Mouse (Mus musculus): ENCODE results near the gene Gabra2.

Gene Gabra2

DNA sequence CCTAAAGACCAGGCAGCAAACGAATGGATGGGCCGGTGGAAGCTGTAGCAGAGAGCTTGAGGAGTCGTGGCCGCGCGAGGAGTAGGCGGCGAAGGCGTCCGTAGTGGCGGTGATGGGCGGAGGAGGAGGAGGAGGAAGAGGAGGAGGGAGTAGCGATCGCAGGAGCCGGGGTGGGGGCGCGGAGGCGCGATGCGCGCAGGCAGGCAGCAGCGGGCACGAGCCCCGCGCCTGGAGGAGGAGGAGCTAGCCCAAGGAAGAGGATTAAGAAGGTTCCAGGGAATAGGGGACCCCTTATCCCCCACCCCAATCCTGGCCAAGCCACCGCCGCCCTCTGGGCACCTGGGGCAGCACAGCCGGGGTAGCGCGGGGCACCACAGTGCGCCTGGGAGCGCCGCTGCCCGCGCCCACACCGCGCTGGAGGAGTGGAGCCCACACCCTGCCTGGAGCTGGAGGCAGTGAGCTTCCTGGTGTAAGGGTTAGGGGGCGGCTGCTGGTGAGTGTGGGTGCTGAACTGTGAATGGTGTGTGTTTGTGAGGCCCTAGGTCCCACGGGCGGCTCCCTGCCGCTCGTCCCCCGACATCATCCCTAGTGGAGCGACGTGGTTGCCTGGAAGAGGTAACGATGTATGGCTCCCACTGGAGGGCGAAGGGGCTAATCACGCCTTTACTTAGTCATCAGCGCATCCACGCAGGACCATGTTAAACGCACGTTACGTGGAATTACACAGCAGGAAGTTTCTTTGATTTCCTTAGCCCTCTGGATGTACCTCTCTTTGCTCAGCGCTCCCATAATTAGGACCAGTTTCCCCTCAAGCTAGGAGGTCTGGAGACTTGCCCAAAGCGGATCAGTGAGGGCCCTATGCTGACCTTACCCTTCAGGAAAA, at the start of gene Gabra2:
Gabra2 (minus strand) TSS at position 125 of the 883 bp plus-strand sequence.
- DNase-seq (ENCODE audit: low read depth), result no peak

GRCm38 (mm10) chr5:71136691-71137090, 41.0 kb upstream of the Gabra2 start:
- no peak for DNase-seq (ENCODE audit: low read depth)

- DNase-seq (ENCODE audit: low read depth), result no peak
Observed at GRCm38 (mm10) chr5:71135840-71136239, 40.2 kb upstream of the Gabra2 start.

DNA sequence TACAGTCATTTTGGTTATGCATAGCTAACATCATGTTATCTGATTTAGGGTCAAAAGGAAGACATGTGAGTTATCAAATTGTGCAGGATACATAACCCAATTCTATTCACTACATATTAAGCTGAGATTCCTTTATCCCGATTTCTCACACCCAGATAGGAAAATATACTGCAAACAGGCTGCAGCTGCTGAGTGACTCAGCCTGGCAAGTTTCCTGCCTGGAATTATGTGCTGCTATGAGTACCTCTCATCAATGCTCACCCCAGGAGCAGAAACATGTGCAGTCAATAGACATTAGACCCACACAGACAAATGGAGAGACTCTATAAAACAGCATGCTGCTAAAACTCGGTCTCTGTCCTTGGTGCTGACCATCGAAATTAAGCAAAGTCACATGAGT, 32.1 kb upstream of the Gabra2 start:
- no peak for DNase-seq (ENCODE audit: low read depth)

- DNase-seq (ENCODE audit: low read depth), result no peak
Observed at GRCm38 (mm10) chr5:71115216-71115615, 19.6 kb upstream of the Gabra2 start.

- no peak for DNase-seq (ENCODE audit: low read depth)
Observed at GRCm38 (mm10) chr5:71095180-71095579, 469 bp downstream of the Gabra2 start.

DNA sequence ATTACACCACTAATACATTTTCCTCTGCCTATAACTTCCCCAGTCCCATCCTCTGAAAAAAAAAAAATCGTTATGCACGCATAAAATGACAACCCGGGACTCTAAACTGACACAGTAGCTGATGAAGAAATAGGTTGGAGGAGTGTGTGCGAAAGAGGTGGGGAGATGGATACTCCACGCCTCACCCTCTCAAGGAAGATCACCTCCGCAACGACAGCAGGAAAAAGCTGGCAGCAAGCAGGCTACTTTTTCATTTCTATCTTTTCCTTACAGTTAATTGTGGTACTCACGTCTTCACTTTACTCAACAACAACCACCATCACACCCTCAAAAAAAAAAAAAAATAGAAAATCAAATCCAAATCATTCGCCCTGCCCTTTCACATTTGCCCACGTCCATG, 873 bp downstream of the Gabra2 start:
- no peak for DNase-seq (ENCODE audit: low read depth)

DNA sequence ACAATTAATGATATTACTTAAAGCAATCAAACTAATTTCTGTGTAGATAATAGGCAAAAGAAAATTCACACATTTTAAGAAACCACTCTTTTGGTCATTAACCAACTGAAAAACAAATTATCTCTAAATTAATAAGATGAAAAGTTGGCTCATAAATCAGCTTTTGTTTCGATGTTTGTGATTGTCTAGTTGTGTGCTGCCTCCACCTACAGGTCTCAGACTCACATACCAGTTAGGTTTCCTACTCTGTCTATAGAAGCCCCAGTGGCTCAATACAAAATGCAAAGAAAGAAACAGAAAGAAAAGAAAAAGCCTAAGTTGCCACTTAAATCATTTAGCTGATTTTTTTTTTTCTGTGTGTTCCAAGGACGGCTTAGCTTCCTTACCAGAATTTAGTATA, 1.8 kb downstream of the Gabra2 start:
- no peak for DNase-seq (ENCODE audit: low read depth)

GRCm38 (mm10) chr5:71092475-71092874, 3.2 kb downstream of the Gabra2 start:
- no peak for DNase-seq (ENCODE audit: low read depth)

- DNase-seq (ENCODE audit: low read depth), result no peak
Observed at GRCm38 (mm10) chr5:71091926-71092325, 3.7 kb downstream of the Gabra2 start.

DNA sequence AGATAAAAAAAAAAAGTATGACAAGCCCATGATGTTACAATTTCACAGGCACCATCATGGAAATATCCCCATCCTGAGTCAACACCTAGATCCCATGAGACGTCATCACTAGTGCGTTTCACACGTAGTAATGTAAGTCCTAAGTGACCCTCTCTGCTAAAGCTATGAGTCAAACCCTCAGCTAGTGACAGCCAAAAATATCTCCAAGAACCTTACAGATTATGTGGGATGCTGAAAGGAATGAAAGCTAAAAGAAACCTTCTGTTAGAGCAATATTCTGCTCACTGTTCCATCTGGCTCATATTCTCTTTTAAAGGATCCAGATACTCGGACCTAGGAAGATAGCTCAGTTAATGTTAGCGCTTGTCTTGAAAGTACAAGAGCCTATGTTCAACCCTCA, 16.8 kb downstream of the Gabra2 start:
- no peak for DNase-seq (ENCODE audit: low read depth)

GRCm38 (mm10) chr5:71061696-71062095, 34.0 kb downstream of the Gabra2 start:
- no peak for DNase-seq (ENCODE audit: low read depth)

DNA sequence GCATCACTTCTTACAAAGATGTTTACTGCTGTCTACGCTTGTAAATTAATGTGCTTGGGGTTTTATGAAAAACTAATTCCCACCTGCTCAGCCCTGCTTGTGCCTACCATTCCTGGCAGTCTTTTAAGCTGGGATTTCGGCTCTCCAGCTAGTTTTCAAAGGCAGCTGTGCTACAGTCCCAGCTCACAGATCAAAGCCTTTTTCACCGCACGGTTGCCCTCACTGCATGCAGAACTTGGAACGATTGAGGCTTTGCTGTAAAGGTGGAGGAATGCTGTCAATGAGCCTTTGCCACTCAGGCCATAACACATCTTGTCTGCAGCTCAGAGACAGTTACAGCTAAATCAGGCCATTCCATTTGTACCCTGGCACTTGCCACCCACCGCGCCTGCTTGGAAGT, 37.6 kb downstream of the Gabra2 start:
- DNase-seq (ENCODE audit: low read depth), result no peak

- no peak for DNase-seq (ENCODE audit: low read depth)
Observed at GRCm38 (mm10) chr5:71037352-71037751, 58.3 kb downstream of the Gabra2 start.

DNA sequence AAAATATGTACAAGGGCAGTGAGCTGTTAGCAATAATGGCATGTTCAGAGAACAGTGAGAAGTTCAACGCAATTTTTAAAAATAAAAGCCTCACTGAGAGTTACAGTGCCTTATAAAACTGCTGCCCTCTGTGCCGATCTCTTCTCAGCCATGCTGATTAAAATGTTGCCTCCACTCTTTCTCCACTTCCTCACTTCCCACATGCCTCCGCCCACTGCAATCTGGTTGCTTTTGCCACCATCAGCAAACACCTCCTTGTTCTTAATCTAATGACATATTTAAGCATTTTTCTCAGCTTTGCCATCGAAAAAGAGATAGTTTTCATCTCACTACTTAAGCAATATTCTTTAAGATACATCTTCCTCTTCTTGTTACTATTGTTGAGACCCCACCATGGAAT, 69.7 kb downstream of the Gabra2 start:
- DNase-seq (ENCODE audit: low read depth), result no peak

GRCm38 (mm10) chr5:71011751-71012150, 83.9 kb downstream of the Gabra2 start:
- DNase-seq (ENCODE audit: low read depth), result no peak

- DNase-seq (ENCODE audit: low read depth), result no peak
Observed at GRCm38 (mm10) chr5:71011271-71011670, 84.4 kb downstream of the Gabra2 start.

GRCm38 (mm10) chr5:71010797-71011196, 84.9 kb downstream of the Gabra2 start:
- DNase-seq (ENCODE audit: low read depth), result no peak

DNA sequence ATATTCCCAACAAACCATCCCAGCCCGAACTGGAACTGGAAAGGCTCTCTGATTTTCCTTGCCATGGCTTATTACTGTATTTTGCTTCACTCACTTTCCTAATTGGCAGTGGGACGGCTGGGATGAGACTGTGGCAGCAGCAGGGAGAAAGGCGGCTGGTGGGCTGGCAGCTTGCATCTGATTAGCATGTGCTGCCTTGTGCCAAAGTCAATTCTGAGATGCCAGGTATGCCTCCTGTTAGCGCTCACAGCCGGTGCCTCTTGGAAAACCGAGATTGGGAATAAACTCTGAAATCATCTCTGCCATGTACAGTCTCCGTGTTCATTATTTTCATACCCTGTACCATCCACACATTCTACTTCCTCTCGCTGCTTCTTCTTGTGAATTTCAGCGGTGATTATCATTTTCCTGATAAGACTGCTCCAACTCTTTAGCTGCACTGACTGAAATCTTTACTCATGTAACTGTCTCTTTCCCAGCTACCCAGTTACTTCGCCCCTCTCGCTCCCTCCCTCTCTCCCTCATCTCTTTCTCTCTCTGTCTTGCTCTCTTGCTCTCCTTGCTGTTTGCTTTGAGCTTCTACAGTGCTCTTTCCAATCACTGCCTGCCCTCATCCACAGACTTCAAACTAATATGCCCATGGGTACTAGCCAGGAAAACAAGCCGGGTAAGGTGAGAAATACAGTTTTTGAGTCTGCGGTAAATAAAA, 99.9 kb downstream of the Gabra2 start:
- DNase-seq (ENCODE audit: low read depth), result no peak

DNA sequence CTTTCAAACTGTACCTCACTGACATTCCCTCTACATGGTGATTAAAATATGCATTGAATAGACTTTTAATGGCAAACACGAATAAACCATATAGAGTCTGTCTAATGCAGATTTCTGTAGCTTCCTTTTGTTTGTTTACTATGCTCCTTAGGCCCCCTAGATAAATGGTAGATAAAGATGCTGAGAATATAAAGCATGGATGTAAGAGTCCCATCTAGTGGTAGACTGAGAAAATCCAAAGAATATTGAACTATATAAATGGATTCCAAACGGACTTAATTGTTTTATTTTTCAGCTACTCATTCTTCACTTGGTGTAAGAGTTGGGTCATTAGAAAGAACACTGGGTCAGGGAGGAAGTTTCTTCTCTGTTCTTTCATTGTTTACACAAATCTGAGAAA, 102.4 kb downstream of the Gabra2 start:
- DNase-seq (ENCODE audit: low read depth), result no peak

GRCm38 (mm10) chr5:70990891-70991290, 104.8 kb downstream of the Gabra2 start:
- DNase-seq (ENCODE audit: low read depth), result no peak

Measured in c-Kit-positive CD71-negative TER-119-negative erythroid progenitor cells, embryonic 14.5 days (primary cell).